Mouse (Mus musculus) heart, postnatal 0 days (tissue): ENCODE measurements at regions not wholly inside any gene's neighbourhood (a gene's known extent, or its start where the extent isn't known, plus 50 kb on each side); places are given as distances from the start of the nearest gene placed in this dataset.

Experiments used
- ATAC-seq: fragments of 200-750 bp; cut with Nextera tagmentation; 2 replicates; pipeline ENCODE4 v1.8.0; 2017; ENCODE audit warnings: low read depth, moderate number of reproducible peaks, moderate library complexity; ENCODE audit not compliant: insufficient read depth
- DNase-seq: peaks from one replicate; pipeline ENCODE4 v3.0.0-alpha.2; 2016; ENCODE audit warnings: low spot score
- H3K27ac ChIP-seq: fragments of 300-500 bp; sonication (generic); 2 replicates; pipeline ENCODE4 v1.5.1; 2014; ENCODE audit warnings: low read depth, mild to moderate bottlenecking
- H3K27me3 ChIP-seq: fragments of 300-500 bp; sonication (generic); 2 replicates; pipeline ENCODE4 v1.6.1; 2014; ENCODE audit warnings: low read length, mixed read lengths; ENCODE audit not compliant: control insufficient read depth, insufficient read depth
- H3K36me3 ChIP-seq: fragments of 300-500 bp; sonication (generic); replicated peaks from 2 replicates; pipeline ENCODE4 v1.6.1; 2014; ENCODE audit warnings: low read length, mixed read lengths; ENCODE audit not compliant: control insufficient read depth, insufficient read depth
- H3K4me1 ChIP-seq: fragments of 300-500 bp; sonication (generic); 2 replicates; pipeline ENCODE4 v1.6.1; 2014; ENCODE audit warnings: antibody characterized with exemption; ENCODE audit not compliant: control insufficient read depth, insufficient read depth
- H3K4me2 ChIP-seq: fragments of 300-500 bp; sonication (generic); 2 replicates; pipeline ENCODE4 v1.6.1; 2014; ENCODE audit warnings: low read depth, mild to moderate bottlenecking, low read length, moderate library complexity
- H3K4me3 ChIP-seq: fragments of 300-500 bp; sonication (generic); 2 replicates; pipeline ENCODE4 v1.5.1; 2014; ENCODE audit warnings: low read depth, low read length
- H3K9ac ChIP-seq: fragments of 300-500 bp; sonication (generic); replicated peaks from 2 replicates; pipeline ENCODE4 v1.6.1; 2014; ENCODE audit warnings: low read depth, low read length, mixed read lengths
- H3K9me3 ChIP-seq: fragments of 300-500 bp; sonication (generic); replicated peaks from 2 replicates; pipeline ENCODE4 v1.6.1; 2016; ENCODE audit warnings: low read length; ENCODE audit not compliant: control insufficient read depth
- CTCF ChIP-seq: IDR thresholded peaks from 2 replicates; pipeline ENCODE4 v1.5.1; 2016; ENCODE audit warnings: antibody characterized with exemption, control low read depth, low read depth
- EP300 ChIP-seq: IDR thresholded peaks from 2 replicates; pipeline ENCODE4 v1.6.1; 2016; ENCODE audit warnings: antibody characterized with exemption, low read depth
- WGBS: fragments of 180-500 bp; shearing (Covaris S2); extraction: QIAGEN DNeasy Blood & Tissue Kit; methylation state at CpG from one replicate; pipeline ENCODE4 v1.1.7; 2014; 5-methylcytosine and 5-hydroxymethylcytosine counted together

DNA sequence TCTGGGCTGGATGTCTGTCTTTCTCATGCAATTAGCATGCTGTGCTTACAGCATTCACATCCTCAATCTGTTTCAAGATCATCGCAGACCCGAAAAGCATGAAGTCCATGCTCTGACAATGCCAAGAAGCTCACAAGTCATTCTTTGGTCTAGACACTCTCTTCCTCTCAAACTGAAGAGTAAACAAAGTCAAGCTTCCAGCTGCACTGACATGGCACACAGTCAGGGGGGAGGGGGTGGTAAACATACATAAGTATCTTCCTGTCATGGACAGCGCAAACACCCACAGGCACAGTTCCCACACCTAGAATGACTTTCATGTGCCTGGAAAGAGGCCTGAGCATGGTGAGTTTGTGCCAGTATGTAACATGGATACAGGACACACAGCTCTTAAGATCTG, 780.1 kb downstream of the Fat4 start:
- ATAC-seq (no peak), DNase-seq (no peak)
- Histone ChIP-seq H3K36me3 (no peaks in the 10 kb centered on the region), H3K9me3 (no peaks in the 10 kb centered on the region), H3K9ac (no peak overlapping the region), H3K27ac (no peak overlapping the region), H3K27me3 (no peaks in the 10 kb centered on the region), H3K4me3 (no peak overlapping the region), H3K4me1 (no peaks in the 10 kb centered on the region), H3K4me2 (no peak overlapping the region)
- WGBS, result 67% methylated on average over 3 of the region's 3 CpGs
- TF ChIP-seq EP300 (no peak), CTCF (no peak)

DNA sequence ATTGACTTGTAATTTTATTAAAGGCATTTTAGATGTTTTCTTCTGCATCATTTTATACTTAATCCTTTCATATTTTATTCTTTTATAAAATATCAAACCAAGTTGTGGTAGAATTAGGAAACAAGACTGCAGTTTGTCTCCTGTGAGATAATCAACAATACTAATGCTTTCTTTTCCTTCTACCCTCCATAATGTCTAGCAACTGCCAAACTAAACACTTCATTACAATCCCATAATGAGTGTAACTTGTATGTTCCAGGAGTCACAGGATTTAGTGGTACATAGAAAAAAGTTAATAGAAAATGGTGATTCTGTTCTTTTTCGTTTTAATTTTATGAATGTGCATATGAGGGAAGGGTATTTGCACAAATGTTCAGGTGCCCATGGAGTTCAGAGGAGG, 782.4 kb downstream of the Fat4 start:
- Histone ChIP-seq H3K27ac (no peak overlapping the region), H3K9ac (no peak overlapping the region), H3K36me3 (no peaks in the 10 kb centered on the region), H3K4me3 (no peak overlapping the region), H3K4me2 (no peak overlapping the region), H3K4me1 (no peaks in the 10 kb centered on the region), H3K27me3 (no peaks in the 10 kb centered on the region), H3K9me3 (no peaks in the 10 kb centered on the region)
- no peak for TF ChIP-seq CTCF
- no peak for TF ChIP-seq EP300
- ATAC-seq (no peak), DNase-seq (no peak)
- 42% methylated on average over 1 of the region's 1 CpGs for WGBS

GRCm38 (mm10) chr3:39673997-39674396, 787.3 kb downstream of the Fat4 start:
- no peak for TF ChIP-seq EP300
- no peak for TF ChIP-seq CTCF
- H3K4me1 ChIP-seq, result no peaks in the 10 kb centered on the region
- ATAC-seq (no peak), DNase-seq (no peak)
- H3K4me2 ChIP-seq, result no peak overlapping the region
- WGBS, result 87% methylated on average over 7 of the region's 7 CpGs
- H3K27ac ChIP-seq, result no peak overlapping the region
- no peaks in the 10 kb centered on the region for H3K27me3 ChIP-seq
- no peaks in the 10 kb centered on the region for H3K9me3 ChIP-seq
- no peaks in the 10 kb centered on the region for H3K36me3 ChIP-seq
- no peak overlapping the region for H3K4me3 ChIP-seq
- no peak overlapping the region for H3K9ac ChIP-seq

DNA sequence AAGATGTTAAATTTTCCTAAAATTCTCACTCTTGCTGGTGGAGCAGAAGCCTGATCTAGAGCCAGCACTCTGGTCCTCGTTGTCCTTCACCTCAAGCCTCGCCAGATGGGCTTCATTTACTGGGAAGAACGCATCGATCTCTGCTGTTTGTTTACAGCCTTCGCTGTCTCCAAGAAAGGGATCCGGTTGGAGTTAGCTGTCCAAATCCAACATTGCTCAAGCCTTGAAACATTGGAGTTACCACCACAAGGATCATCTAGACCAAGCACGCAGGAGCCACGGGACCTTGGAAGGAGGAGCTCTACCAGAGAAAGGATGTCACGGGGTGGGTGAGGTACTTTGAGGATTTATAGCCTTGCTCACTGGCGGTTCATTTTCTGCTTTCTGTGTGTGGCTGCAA, 788.2 kb downstream of the Fat4 start:
- H3K27me3 ChIP-seq, result no peaks in the 10 kb centered on the region
- no peaks in the 10 kb centered on the region for H3K9me3 ChIP-seq
- H3K9ac ChIP-seq, result no peak overlapping the region
- no peak overlapping the region for H3K27ac ChIP-seq
- H3K4me1 ChIP-seq, result no peaks in the 10 kb centered on the region
- no peak overlapping the region for H3K4me3 ChIP-seq
- WGBS, result 91% methylated on average over 10 of the region's 10 CpGs
- H3K4me2 ChIP-seq, result no peak overlapping the region
- no peak for TF ChIP-seq CTCF
- no peak for TF ChIP-seq EP300
- DNase-seq, result no peak
- ATAC-seq, result no peak
- H3K36me3 ChIP-seq, result no peaks in the 10 kb centered on the region

GRCm38 (mm10) chr3:39705610-39706009, 818.9 kb downstream of the Fat4 start:
- TF ChIP-seq CTCF (peak; percentile 27), EP300 (no peak)
- Histone ChIP-seq H3K9ac (no peak overlapping the region), H3K4me3 (no peak overlapping the region), H3K9me3 (no peaks in the 10 kb centered on the region), H3K4me2 (no peak overlapping the region), H3K36me3 (no peaks in the 10 kb centered on the region), H3K27me3 (no peaks in the 10 kb centered on the region), H3K27ac (no peak overlapping the region), H3K4me1 (no peaks in the 10 kb centered on the region)
- 76% methylated on average over 1 of the region's 1 CpGs for WGBS
- ATAC-seq (no peak), DNase-seq (no peak)

DNA sequence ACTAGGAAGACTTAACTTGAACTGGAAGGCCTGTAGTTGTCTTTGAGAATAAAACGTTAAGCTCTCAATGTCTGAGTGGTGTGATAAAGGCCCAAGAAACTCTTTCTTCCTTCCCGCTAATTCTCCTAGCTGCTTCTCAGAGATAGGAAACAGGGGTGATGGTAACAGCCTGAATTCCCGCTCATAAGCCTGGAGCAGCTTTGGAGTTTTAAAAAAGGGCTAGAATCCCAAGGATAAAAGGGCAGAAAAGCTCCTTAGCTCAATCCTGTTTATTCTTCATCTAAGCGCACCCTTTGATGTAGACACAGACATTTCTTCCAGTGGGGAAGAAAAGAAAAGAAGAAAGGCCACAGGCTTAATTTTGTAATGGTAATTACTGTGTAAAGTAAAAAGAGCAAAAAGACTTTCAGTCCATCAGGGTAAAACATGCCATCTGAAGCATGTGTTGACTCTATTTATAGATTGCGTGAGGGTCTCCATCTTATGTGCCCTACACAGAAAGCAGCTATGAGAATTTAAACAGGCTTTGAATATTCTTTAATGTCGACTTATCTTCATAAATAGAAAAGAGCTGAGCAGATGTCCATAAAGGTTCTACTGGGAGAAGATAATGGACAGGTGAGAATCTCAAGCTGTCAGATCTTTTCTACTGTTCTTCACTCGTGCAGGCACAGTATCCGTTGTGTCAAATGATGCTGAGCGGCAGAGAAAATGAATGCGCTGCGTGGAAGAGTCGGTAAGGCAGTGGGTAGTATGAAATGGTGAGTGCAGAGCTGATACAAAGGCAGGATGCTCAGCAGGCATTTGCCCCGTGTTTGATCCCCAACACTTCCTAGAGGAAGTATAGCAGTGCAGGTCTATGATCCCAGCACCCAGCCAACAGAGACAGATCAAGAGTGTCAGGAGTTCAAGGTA, 818.0 kb upstream of the Intu start:
- H3K9me3 ChIP-seq, result no peaks in the 10 kb centered on the region
- DNase-seq (no peak), ATAC-seq (no peak)
- no peaks in the 10 kb centered on the region for H3K36me3 ChIP-seq
- WGBS, result 77% methylated on average over 13 of the region's 13 CpGs
- H3K4me2 ChIP-seq, result no peak overlapping the region
- H3K27ac ChIP-seq, result no peak overlapping the region
- no peak overlapping the region for H3K9ac ChIP-seq
- no peak for TF ChIP-seq CTCF
- TF ChIP-seq EP300, result no peak
- no peak overlapping the region for H3K4me3 ChIP-seq
- H3K4me1 ChIP-seq, result no peaks in the 10 kb centered on the region
- no peaks in the 10 kb centered on the region for H3K27me3 ChIP-seq
